Mouse (Mus musculus): ENCODE measurements around the gene Eef2k. TPM values are rescaled to one million over a fixed set of nuclear protein-coding genes. Genes with fewer than 3 reads are reported as not detected.

Eef2k gene
- polyA plus RNA-seq, 1 experiment from 2014 or later: 44.3 TPM

DNA sequence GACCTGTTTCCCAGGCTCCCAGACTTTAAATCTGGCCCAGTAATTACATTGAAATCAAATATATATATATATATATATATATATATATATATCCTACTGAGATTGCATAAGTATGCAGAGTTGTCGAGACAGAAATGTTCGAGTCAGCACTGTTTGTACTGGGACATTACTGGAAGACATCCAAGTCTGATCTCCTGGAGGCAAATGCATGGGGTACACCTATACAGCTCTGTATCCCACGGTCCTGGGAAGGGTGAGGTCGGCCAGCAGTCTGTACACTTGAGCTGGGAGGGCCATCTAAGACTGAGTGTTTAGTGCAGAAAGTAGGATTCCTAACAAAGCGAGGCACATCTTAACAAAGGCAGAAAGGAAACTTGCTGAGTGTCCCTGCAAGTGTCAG lies 27.3 kb downstream of the Eef2k start:
- Histone ChIP-seq H3K9ac (no peak overlapping the region), H3K4me2 (no peak overlapping the region), H3K9me3 (replicated peaks) (no peaks in the 10 kb centered on the region), H3K27ac (peak overlapping the region; percentile 97), H3K4me1 (peaks cover 98% of the 10 kb centered on the region), H3K36me3 (peaks cover 49% of the 10 kb centered on the region), H3K27me3 (replicated peaks) (no peaks in the 10 kb centered on the region), H3K4me3 (no peak overlapping the region)
- 69% methylated on average over 5 of the region's 5 CpGs for WGBS (ENCODE audit: insufficient replicate concordance)
- no peak for ATAC-seq

DNA sequence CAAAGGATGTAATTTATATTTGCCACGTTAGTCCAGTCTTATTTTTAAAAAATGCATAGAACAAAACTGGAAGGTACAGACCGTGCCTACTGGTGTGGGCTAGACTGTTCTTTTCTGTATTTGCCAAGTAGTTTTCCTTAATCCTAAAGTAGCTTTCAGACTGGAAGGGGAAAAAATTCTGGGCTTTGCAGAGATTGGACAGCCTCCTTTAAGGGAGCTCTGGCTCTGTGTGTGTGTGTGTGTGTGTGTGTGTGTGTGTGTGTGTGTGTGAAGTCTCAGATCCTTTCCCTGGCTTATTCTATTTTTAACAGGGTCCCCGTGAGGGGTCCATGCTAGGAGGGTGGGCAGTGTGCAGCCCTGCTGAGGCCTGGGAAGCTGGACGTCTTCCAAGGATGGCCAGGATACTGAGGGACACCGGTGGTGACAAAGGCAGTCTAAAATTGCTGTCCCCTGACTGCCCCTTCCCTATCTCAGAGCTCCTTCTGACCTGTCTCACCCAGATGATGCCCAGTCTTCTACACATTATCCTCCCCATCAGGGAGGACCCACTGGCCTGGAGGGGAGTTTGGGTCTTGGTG lies 27.9 kb downstream of the Eef2k start:
- H3K9me3 ChIP-seq (replicated peaks): no peaks in the 10 kb centered on the region
- H3K27ac ChIP-seq: peak overlapping the region; percentile 39
- no peak overlapping the region for H3K4me3 ChIP-seq
- 78% methylated on average over 5 of the region's 5 CpGs for WGBS (ENCODE audit: insufficient replicate concordance)
- peaks cover 98% of the 10 kb centered on the region for H3K4me1 ChIP-seq
- H3K9ac ChIP-seq: peak overlapping the region; percentile 4; the same call in 1 of the 2 replicates
- no peaks in the 10 kb centered on the region for H3K27me3 ChIP-seq (replicated peaks)
- no peak overlapping the region for H3K4me2 ChIP-seq
- H3K36me3 ChIP-seq: peaks cover 49% of the 10 kb centered on the region
- ATAC-seq: no peak

- H3K4me1 ChIP-seq: peaks cover 98% of the 10 kb centered on the region
- 0 out of 2 replicates have a peak overlapping the region, but pooled peaks have one; percentile 5 for H3K9ac ChIP-seq
- H3K27me3 ChIP-seq (replicated peaks): no peaks in the 10 kb centered on the region
- H3K27ac ChIP-seq: peak overlapping the region; percentile 96; the same call in 1 of the 2 replicates
- WGBS (ENCODE audit: insufficient replicate concordance): 89% methylated on average over 12 of the region's 12 CpGs
- H3K9me3 ChIP-seq (replicated peaks): no peaks in the 10 kb centered on the region
- ATAC-seq: no peak
- no peak overlapping the region for H3K4me2 ChIP-seq
- H3K36me3 ChIP-seq: peaks cover 62% of the 10 kb centered on the region
- H3K4me3 ChIP-seq: no peak overlapping the region
These were observed 30.5 kb downstream of the Eef2k start for GRCm38 (mm10) chr7:120873083-120873482.

DNA sequence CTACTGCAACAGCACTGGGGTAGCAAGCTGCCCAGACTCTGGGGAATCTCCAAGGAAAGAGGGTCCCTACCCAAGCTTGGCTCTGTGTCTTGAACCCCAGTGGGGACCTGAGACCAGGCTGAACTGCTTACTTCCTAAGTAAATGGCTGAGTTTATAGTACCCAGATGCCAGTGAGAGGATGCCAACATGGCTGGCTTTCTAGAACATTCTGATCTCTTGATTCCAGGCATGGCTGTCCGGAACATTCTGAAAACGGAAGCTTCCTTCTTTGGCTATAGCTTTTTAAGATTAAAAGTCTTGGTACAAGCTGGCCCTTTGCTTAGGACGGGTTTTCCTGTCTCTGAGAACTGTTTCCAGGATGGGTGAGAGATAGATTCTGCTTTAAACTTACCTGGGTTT lies 31.4 kb downstream of the Eef2k start:
- Histone ChIP-seq H3K9me3 (replicated peaks) (no peaks in the 10 kb centered on the region), H3K4me2 (peak overlapping the region; percentile 67), H3K4me3 (no peak overlapping the region), H3K27me3 (replicated peaks) (no peaks in the 10 kb centered on the region), H3K36me3 (peaks cover 68% of the 10 kb centered on the region), H3K27ac (peak overlapping the region; percentile 96), H3K4me1 (peaks cover 98% of the 10 kb centered on the region), H3K9ac (peak overlapping the region; percentile 73)
- WGBS (ENCODE audit: insufficient replicate concordance): 84% methylated on average over 3 of the region's 3 CpGs
- ATAC-seq: no peak

DNA sequence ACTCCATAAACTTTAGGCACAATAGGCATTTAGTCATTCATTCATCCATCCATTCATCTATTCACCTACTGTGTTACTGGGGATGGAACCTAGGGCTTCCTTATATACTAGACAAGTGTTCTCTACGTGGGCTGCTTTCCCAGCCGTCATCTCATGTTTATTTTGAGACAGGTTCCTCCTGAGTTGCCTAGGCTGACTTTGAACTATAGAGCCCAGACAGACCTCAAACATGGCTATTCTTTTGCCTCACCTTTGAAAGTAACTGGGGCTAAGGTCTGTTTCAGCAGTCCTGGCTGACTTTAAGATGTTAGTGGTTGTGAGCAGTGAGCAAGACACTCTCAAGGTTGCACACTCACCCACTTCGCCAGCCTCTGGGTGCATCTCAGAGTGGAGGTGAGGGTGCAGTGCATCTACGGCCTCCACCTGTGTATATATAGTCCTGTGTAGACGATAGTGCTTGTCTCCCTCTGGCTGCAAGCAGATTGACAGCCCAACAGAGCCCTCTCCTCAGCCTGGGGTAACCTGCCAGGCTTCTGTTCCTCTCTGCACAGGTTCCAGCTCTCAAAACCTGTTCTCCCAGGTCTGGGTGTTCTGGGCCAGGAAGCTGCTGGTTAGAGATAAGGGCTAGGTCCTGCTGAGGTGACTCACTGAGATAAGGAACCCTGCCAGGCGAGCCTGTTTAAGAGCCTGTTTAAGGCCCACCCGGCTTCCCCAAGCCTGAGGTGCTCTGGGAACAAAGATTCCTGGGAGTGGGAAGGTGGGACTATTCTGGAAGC lies 32.3 kb downstream of the Eef2k start:
- Histone ChIP-seq H3K9ac (peak overlapping the region; percentile 73), H3K9me3 (replicated peaks) (no peaks in the 10 kb centered on the region), H3K36me3 (peaks cover 71% of the 10 kb centered on the region), H3K4me2 (peak overlapping the region; percentile 67), H3K27me3 (replicated peaks) (no peaks in the 10 kb centered on the region), H3K27ac (peak overlapping the region; percentile 96), H3K4me1 (peaks cover 98% of the 10 kb centered on the region), H3K4me3 (peak overlapping the region; percentile 34)
- peak; percentile 95 for ATAC-seq
- WGBS (ENCODE audit: insufficient replicate concordance): 20% methylated on average over 7 of the region's 7 CpGs

DNA sequence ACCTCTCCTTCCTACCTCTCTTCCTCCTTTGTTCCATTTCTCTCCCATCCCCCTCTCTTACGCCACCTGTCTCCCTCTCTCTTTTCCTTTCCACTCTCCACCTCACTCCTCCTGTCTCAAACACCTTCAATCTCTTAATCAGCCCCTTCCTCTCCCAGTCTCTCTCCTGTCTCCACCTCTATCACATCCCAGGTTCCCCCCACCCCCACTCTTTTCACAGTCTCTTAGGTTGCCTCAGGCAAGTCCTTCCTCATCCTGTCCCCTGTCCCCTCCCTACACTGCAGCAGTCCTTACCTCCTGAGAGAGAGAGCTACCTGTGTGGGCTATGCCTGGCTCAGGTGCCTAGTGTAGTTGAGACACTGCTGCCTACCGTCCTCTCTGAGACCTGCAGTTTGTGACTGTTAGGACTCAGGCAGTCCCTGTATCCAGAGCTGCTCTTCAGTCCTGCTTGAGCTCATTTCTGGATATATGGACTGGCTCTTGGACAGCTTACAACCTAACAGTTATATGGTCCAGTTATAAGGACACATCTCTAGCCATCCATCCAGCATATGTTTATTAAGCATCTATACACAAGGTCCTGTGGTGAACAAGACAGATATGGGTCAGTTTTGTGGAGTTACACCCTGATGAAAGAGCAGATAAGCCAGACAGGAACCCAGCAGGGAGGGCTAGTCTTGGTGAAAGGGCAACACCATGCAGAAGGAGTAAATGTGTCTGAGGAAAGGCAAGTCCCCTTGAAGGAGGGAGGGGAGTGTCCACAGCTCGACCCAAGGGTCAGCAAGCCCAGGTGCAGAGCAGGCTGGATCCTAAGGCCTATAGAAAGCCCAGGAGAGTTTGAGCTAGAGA lies 33.1 kb downstream of the Eef2k start:
- peaks cover 98% of the 10 kb centered on the region for H3K4me1 ChIP-seq
- no peaks in the 10 kb centered on the region for H3K9me3 ChIP-seq (replicated peaks)
- peaks cover 76% of the 10 kb centered on the region for H3K36me3 ChIP-seq
- peak overlapping the region; percentile 34 for H3K4me3 ChIP-seq
- peak overlapping the region; percentile 67 for H3K4me2 ChIP-seq
- H3K27me3 ChIP-seq (replicated peaks): no peaks in the 10 kb centered on the region
- peak overlapping the region; percentile 96 for H3K27ac ChIP-seq
- peak overlapping the region; percentile 73 for H3K9ac ChIP-seq
- ATAC-seq: peak; percentile 55
- 40% methylated on average over 3 of the region's 3 CpGs for WGBS (ENCODE audit: insufficient replicate concordance)

- H3K36me3 ChIP-seq: peaks cover 79% of the 10 kb centered on the region
- 0 out of 2 replicates have a peak overlapping the region, but pooled peaks have one; percentile 15 for H3K9ac ChIP-seq
- H3K4me2 ChIP-seq: peak overlapping the region; percentile 71
- 86% methylated on average over 6 of the region's 6 CpGs for WGBS (ENCODE audit: insufficient replicate concordance)
- peaks cover 99% of the 10 kb centered on the region for H3K4me1 ChIP-seq
- H3K27me3 ChIP-seq (replicated peaks): no peaks in the 10 kb centered on the region
- H3K9me3 ChIP-seq (replicated peaks): no peaks in the 10 kb centered on the region
- no peak for ATAC-seq
- no peak overlapping the region for H3K4me3 ChIP-seq
- peak overlapping the region; percentile 96 for H3K27ac ChIP-seq
These were observed 35.6 kb downstream of the Eef2k start for GRCm38 (mm10) chr7:120878271-120878670.

- WGBS (ENCODE audit: insufficient replicate concordance): 64% methylated on average over 3 of the region's 3 CpGs
- ATAC-seq: peak; percentile 75
- Histone ChIP-seq H3K36me3 (peaks cover 85% of the 10 kb centered on the region), H3K9ac (peak overlapping the region; percentile 73), H3K4me1 (peaks cover 99% of the 10 kb centered on the region), H3K27me3 (replicated peaks) (no peaks in the 10 kb centered on the region), H3K4me2 (peak overlapping the region; percentile 71), H3K9me3 (replicated peaks) (no peaks in the 10 kb centered on the region), H3K4me3 (peak overlapping the region; percentile 57), H3K27ac (peak overlapping the region; percentile 87)
These were observed 37.3 kb downstream of the Eef2k start for GRCm38 (mm10) chr7:120879972-120880371.

GRCm38 (mm10) chr7:120880770-120881169 lies 38.1 kb downstream of the Eef2k start:
- 91% methylated on average over 4 of the region's 4 CpGs for WGBS (ENCODE audit: insufficient replicate concordance)
- Histone ChIP-seq H3K27me3 (replicated peaks) (no peaks in the 10 kb centered on the region), H3K27ac (peak overlapping the region; percentile 87), H3K9me3 (replicated peaks) (no peaks in the 10 kb centered on the region), H3K4me2 (peak overlapping the region; percentile 71), H3K9ac (peak overlapping the region; percentile 73), H3K4me3 (peak overlapping the region; percentile 57), H3K36me3 (peaks cover 93% of the 10 kb centered on the region), H3K4me1 (peaks cover 99% of the 10 kb centered on the region)
- peak; percentile 48 for ATAC-seq

GRCm38 (mm10) chr7:120881451-120881850 lies 38.8 kb downstream of the Eef2k start:
- Histone ChIP-seq H3K36me3 (peaks cover 96% of the 10 kb centered on the region), H3K9me3 (replicated peaks) (no peaks in the 10 kb centered on the region), H3K4me1 (peaks cover 92% of the 10 kb centered on the region), H3K9ac (no peak overlapping the region), H3K4me3 (no peak overlapping the region), H3K27ac (peak overlapping the region; percentile 87), H3K4me2 (peak overlapping the region; percentile 71; the same call in 1 of the 2 replicates), H3K27me3 (replicated peaks) (no peaks in the 10 kb centered on the region)
- 70% methylated on average over 2 of the region's 2 CpGs for WGBS (ENCODE audit: insufficient replicate concordance)
- peak; percentile 45 for ATAC-seq

DNA sequence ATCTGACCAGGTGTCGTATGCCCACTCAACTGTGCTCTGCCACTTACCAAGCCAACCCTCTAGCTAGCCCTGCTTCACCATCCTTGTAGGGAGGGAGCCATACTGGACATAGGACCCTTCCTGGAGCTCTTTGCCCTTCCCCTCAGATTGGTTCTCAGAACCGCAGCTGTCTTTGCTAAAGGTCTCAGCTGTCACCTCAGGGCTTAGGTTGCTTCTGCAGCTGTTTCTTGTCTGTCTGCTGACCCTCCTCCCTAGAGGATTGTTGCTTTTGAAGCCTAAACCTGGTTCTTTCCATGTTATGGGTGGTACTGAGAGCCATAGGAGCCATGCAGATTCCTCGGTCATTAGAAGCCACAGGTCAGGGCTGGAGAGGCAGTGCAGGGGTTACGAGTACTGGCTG lies 40.0 kb downstream of the Eef2k start:
- Histone ChIP-seq H3K27ac (peak overlapping the region; percentile 37), H3K4me3 (no peak overlapping the region), H3K9ac (no peak overlapping the region), H3K4me2 (no peak overlapping the region), H3K27me3 (replicated peaks) (no peaks in the 10 kb centered on the region), H3K4me1 (peaks cover 80% of the 10 kb centered on the region), H3K36me3 (peaks cover 100% of the 10 kb centered on the region), H3K9me3 (replicated peaks) (no peaks in the 10 kb centered on the region)
- 61% methylated on average over 4 of the region's 4 CpGs for WGBS (ENCODE audit: insufficient replicate concordance)
- no peak for ATAC-seq
